Mouse (Mus musculus) ES-E14 (cell line): ENCODE data around the gene Lrrc1. TPM values are rescaled to one million over a fixed set of nuclear protein-coding genes. Genes with fewer than 3 reads are reported as not detected.

Experiments used
- DNase-seq: peaks from one replicate; pipeline ENCODE4 v3.0.0-alpha.2; 2013; ENCODE audit warnings: low read depth, low spot score
- H3K27ac ChIP-seq: 2 replicates; pipeline ENCODE4 v1.5.1; 2012; ENCODE audit warnings: low read depth, mild to moderate bottlenecking, low read length, moderate library complexity, mixed read lengths; ENCODE audit not compliant: poor library complexity, insufficient read depth, severe bottlenecking
- H3K36me3 ChIP-seq: 2 replicates; pipeline ENCODE4 v1.6.1; 2012; ENCODE audit warnings: mild to moderate bottlenecking, low read length, moderate library complexity, mixed read lengths; ENCODE audit not compliant: control insufficient read depth, poor library complexity, insufficient read depth, severe bottlenecking
- H3K4me1 ChIP-seq, 2 experiments: fragments of 150-350 bp in 1 of 2; sonication (generic) in 1 of 2; 2 replicates each; pipeline ENCODE4 v1.6.1; 2012; ENCODE audit warnings: low read length in 2 of 2, mild to moderate bottlenecking in 1 of 2, mixed read lengths in 1 of 2; ENCODE audit not compliant: control insufficient read depth in 2 of 2, insufficient read depth in 2 of 2, poor library complexity in 1 of 2
- H3K4me3 ChIP-seq, 2 experiments: fragments of 150-350 bp in 1 of 2; sonication (generic) in 1 of 2; 2 replicates each; pipeline ENCODE4 v1.5.1; 2012; ENCODE audit warnings: low read length in 2 of 2, low read depth in 1 of 2, mild to moderate bottlenecking in 1 of 2, mixed read lengths in 1 of 2; ENCODE audit not compliant: insufficient read depth in 1 of 2, poor library complexity in 1 of 2, severe bottlenecking in 1 of 2
- H3K9ac ChIP-seq: 2 replicates; pipeline ENCODE4 v1.6.1; 2012; ENCODE audit warnings: low read depth, mild to moderate bottlenecking, low read length, mixed read lengths; ENCODE audit not compliant: poor library complexity, insufficient read depth, severe bottlenecking
- H3K9me3 ChIP-seq: fragments of 150-350 bp; sonication (generic); 2 replicates; pipeline ENCODE4 v1.6.1; 2012; ENCODE audit warnings: low read depth, mild to moderate bottlenecking, low read length; ENCODE audit not compliant: control insufficient read depth, insufficient read depth
- CHD2 ChIP-seq: IDR thresholded peaks from 2 replicates; pipeline ENCODE4 v1.6.1; 2014; ENCODE audit warnings: mild to moderate bottlenecking, low read depth, low read length, inconsistent platforms
- HCFC1 ChIP-seq: IDR thresholded peaks from 2 replicates; pipeline ENCODE4 v1.6.1; 2012; ENCODE audit warnings: low read length, inconsistent platforms, borderline replicate concordance; ENCODE audit not compliant: insufficient read depth
- MAFK ChIP-seq: IDR thresholded peaks from 2 replicates; pipeline ENCODE4 v1.6.1; 2014; ENCODE audit warnings: mild to moderate bottlenecking, low read depth, low read length, inconsistent platforms; ENCODE audit not compliant: insufficient read depth
- ZC3H11A ChIP-seq: IDR thresholded peaks from 2 replicates; pipeline ENCODE4 v1.6.1; 2012; ENCODE audit warnings: low read depth, mild to moderate bottlenecking, inconsistent platforms, low read length, borderline replicate concordance
- ZNF384 ChIP-seq: IDR thresholded peaks from 2 replicates; pipeline ENCODE4 v1.6.1; 2012; ENCODE audit warnings: low read depth, low read length, inconsistent platforms
- in situ Hi-C, 2 experiments: fragments of 600-800 bp; cut with MboI; formaldehyde crosslinking; loops; one replicate each; pipeline ENCODE4 v1.15.1; 2025; ENCODE audit warnings: low sequenced_read_pairs in 2 of 2, inconsistent platforms in 1 of 2; ENCODE audit not compliant: unreplicated experiment in 2 of 2
- total RNA-seq: library from RNA; depleted of rRNA; stranded (reverse); fragments of 300-350 nt; gene quantifications from 2 replicates; pipeline ENCODE4 v1.2.3, GENCODE M21; 2012

Gene Lrrc1
- total RNA-seq, 1 experiment = 7.7 TPM

DNA sequence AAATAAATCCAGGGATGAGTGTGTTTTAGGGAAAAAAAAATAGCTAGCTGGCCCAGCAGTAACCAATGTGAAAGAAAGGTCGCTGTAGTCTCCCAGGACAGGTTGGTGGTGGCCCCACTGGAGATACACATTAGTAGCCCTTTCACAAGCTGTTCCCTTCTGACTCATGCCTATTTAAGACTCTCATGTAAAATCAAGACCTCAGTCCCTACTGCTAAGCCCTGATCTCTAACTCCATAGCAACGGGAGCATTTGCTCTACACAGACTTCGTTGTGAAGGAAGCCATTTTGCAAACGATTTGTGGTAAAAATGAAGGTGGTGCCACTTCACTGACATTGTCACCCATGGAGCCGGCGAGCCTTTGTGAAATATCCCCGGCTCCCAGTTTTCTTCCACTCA, 134.1 kb downstream of the Lrrc1 start:
- no peak for DNase-seq
- TF ChIP-seq MAFK (no peak), HCFC1 (no peak), ZC3H11A (no peak), CHD2 (no peak), ZNF384 (no peak)
- no peak overlapping the region for H3K27ac ChIP-seq
- in situ Hi-C loops = loop anchor here in 1 of 2 experiments (10.0 kb wide), 1 partner anchor 134 kb away; the partner anchor contains the start of gene Lrrc1
- no peak overlapping the region for H3K4me3 ChIP-seq
- no peak overlapping the region for H3K9ac ChIP-seq
- no peaks in the 10 kb centered on the region for H3K9me3 ChIP-seq
- 0 out of 4 replicates have a peak, but pooled peaks cover 0 to under 1% of the 10 kb centered on the region in 2 experiments for H3K4me1 ChIP-seq
- H3K36me3 ChIP-seq = no peaks in the 10 kb centered on the region

DNA sequence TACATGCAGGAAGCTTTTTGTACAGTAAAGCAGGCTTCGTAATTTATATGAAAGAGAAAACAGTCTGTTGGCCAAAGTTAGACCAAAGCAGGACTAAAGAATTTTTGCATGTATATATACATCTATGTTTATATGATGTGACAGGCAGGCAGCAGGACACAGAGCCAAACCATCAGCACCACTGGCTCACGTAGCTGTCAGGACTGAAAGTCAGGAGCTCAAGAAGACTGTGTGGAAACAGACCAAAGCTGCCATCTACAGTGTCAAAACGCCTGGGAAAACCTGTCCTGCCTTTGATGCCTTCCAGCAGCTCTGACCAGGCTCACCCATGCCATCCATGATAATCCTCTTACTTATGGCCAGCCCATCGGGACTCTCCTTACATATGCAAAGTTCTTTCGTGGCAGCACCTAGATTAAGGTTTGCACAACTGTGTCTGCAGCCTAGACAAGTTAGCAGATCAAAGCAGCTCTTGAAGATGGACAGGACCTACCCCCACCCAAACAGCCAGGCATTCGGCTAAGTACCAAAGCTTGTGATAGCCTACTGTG, 136.5 kb downstream of the Lrrc1 start:
- in situ Hi-C loops = no loop called here
- H3K4me3 ChIP-seq = no peak overlapping the region
- no peaks in the 10 kb centered on the region for H3K9me3 ChIP-seq
- H3K36me3 ChIP-seq = no peaks in the 10 kb centered on the region
- no peak overlapping the region for H3K9ac ChIP-seq
- H3K27ac ChIP-seq = no peak overlapping the region
- DNase-seq = no peak
- no peaks in the 10 kb centered on the region for H3K4me1 ChIP-seq
- TF ChIP-seq ZNF384 (no peak), ZC3H11A (no peak), HCFC1 (no peak), MAFK (no peak), CHD2 (no peak)

DNA sequence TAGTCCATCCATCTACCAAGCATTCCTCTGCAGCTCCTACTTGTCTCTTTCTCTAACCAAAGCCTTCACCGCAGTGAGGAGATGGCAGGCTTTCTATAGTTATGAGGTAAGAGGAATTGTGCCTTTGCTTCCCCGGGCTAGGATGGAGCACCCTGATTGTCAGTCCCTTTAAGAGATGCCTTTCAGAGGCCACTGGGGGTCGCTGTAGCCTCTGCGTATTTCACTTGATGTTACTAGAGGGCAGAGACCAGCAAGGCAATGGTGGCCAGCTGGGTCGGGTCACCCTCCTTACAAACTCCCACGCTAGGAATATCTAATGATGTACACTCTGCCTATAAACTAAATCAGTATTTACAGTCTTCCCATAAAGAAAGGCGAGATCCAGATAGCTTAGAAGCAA, 137.8 kb downstream of the Lrrc1 start:
- Histone ChIP-seq H3K4me3 (no peak overlapping the region), H3K36me3 (no peaks in the 10 kb centered on the region), H3K9ac (no peak overlapping the region), H3K27ac (no peak overlapping the region), H3K4me1 (no peaks in the 10 kb centered on the region), H3K9me3 (no peaks in the 10 kb centered on the region)
- peak; percentile 51 for DNase-seq
- TF ChIP-seq ZC3H11A (peak; percentile 40; the same call in 1 of the 2 replicates), HCFC1 (no peak)
- in situ Hi-C loops = no loop called here

DNA sequence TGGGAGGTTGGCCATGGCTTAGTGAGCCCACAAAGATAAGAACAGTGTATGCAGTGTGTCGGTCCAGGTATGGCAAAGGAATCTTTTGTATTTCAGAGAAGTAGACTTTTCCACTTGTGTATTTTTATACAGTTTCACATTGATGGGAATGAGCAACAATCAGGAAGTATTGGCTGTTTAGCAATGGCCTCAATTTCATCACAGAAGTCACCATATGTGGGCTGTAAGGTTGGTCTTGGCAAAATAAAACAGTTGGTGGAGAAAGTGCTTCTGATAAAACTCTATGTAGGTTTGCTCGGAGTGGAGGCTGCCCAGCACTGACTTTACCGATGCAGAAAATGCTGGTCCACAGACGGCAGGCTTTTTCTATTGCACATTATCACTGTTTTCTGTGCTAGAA, 140.2 kb downstream of the Lrrc1 start:
- in situ Hi-C loops = no loop called here
- DNase-seq = no peak
- Histone ChIP-seq H3K4me3 (no peak overlapping the region), H3K36me3 (no peaks in the 10 kb centered on the region), H3K27ac (no peak overlapping the region), H3K9me3 (no peaks in the 10 kb centered on the region), H3K9ac (no peak overlapping the region), H3K4me1 (no peaks in the 10 kb centered on the region)
- no peak for TF ChIP-seq MAFK
- TF ChIP-seq ZNF384 = no peak
- TF ChIP-seq HCFC1 = no peak
- no peak for TF ChIP-seq ZC3H11A
- no peak for TF ChIP-seq CHD2

DNA sequence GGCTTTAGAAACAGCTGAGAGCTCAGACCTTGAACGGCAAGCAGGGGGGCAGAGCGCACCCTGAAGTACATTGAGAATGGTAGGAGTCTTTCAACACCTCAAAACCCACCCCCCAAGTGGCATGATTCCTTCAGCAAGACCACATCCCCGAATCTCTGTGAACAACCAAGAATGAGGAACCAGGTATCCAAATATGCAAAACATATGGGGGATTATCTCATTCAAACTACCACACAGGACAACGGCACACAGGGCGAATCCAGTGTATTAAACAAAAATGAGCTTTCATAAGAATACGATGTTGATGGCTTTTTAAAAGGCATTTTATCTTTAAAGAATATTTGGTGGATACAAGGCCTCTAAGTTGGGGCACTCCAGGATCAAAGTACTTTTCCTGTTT, 140.7 kb downstream of the Lrrc1 start:
- no peak for TF ChIP-seq HCFC1
- no peak for TF ChIP-seq CHD2
- TF ChIP-seq ZNF384 = no peak
- TF ChIP-seq ZC3H11A = no peak
- no peak for TF ChIP-seq MAFK
- in situ Hi-C loops = no loop called here
- no peak for DNase-seq
- no peaks in the 10 kb centered on the region for H3K36me3 ChIP-seq
- H3K4me1 ChIP-seq = no peaks in the 10 kb centered on the region
- no peak overlapping the region for H3K27ac ChIP-seq
- no peak overlapping the region for H3K9ac ChIP-seq
- no peaks in the 10 kb centered on the region for H3K9me3 ChIP-seq
- no peak overlapping the region for H3K4me3 ChIP-seq
